Mouse (Mus musculus): ENCODE measurements around the gene Mchr1.

GRCm38 (mm10) chr15:81194791-81195190 is 40.5 kb upstream of the Mchr1 start:
- TF ChIP-seq CTCF (IDR thresholded peaks at IDR 0.05; ENCODE audit: low read depth, low read length) (no peak), POLR2A (IDR thresholded peaks at IDR 0.05; ENCODE audit: borderline replicate concordance, low read depth, low read length) (no peak)

Data from bone marrow macrophage, adult 2 months (primary cell).